ENCODE assay signal across 8 mouse cellular contexts in genomic region chr4:124741376-124742343, GRCm38 (mm10). TPM values are rescaled to one million over a fixed set of nuclear protein-coding genes. Genes with fewer than 3 reads are reported as not detected.
DNase-seq lines count a peak whose midpoint lies in the region; ATAC-seq and TF ChIP-seq lines count a peak whose summit lies in the region.

TSS of gene Inpp5b (plus strand) at chr4:124741850.

- 19% methylated on average over 25 of the region's 25 CpGs for WGBS in forebrain, embryonic 12.5 days
- WGBS in heart, embryonic 16.5 days = 14% methylated on average over 25 of the region's 25 CpGs
- 14% methylated on average over 25 of the region's 25 CpGs for WGBS in liver, embryonic 13.5 days (ENCODE audit: insufficient replicate concordance)
- WGBS in stomach, embryonic 15.5 days = 12% methylated on average over 25 of the region's 25 CpGs

- H3K4me1 ChIP-seq in ES-Bruce4 (ENCODE audit: control insufficient read depth, insufficient read depth, low read length) = no peaks in the 10 kb centered on the region
- H3K4me1 ChIP-seq in forebrain, embryonic 12.5 days = peaks cover 16% of the 10 kb centered on the region
- H3K4me1 ChIP-seq in heart, embryonic 16.5 days (ENCODE audit: control insufficient read depth, insufficient read depth, low read length) = peaks cover 7% of the 10 kb centered on the region; the same call in 1 of the 2 replicates
- peaks cover 37% of the 10 kb centered on the region for H3K4me1 ChIP-seq in liver, embryonic 13.5 days (replicated peaks)
- peaks cover 4% of the 10 kb centered on the region; the same call in 1 of the 2 replicates for H3K4me1 ChIP-seq in stomach, embryonic 15.5 days

- TF ChIP-seq CTCF in ES-Bruce4 (IDR thresholded peaks at IDR 0.05; ENCODE audit: low read depth, low read length) = no peak

- ATAC-seq in forebrain, embryonic 12.5 days (ENCODE audit: low FRiP score) = peak; percentile 89
- peak; percentile 91 for ATAC-seq in heart, embryonic 16.5 days (replicated peaks; ENCODE audit: extremely low read depth, insufficient read depth, low FRiP score)
- ATAC-seq in liver, embryonic 13.5 days (ENCODE audit: low read depth) = peak; percentile 79
- ATAC-seq in stomach, embryonic 15.5 days (ENCODE audit: insufficient read depth, low FRiP score, low read depth) = peak; percentile 89

- no peak for TF ChIP-seq POLR2A in ES-Bruce4 (IDR thresholded peaks at IDR 0.05; ENCODE audit: insufficient read depth, low read length)

- H3K4me3 ChIP-seq in ES-Bruce4 (ENCODE audit: low read depth, low read length) = peak within 1 kb of the TSS; percentile 85
- peak within 1 kb of the TSS; percentile 58 for H3K4me3 ChIP-seq in forebrain, embryonic 12.5 days (replicated peaks)
- peak within 1 kb of the TSS; percentile 56 for H3K4me3 ChIP-seq in heart, embryonic 16.5 days (ENCODE audit: low read length)
- peak within 1 kb of the TSS; percentile 59 for H3K4me3 ChIP-seq in liver, embryonic 13.5 days (replicated peaks)
- peak within 1 kb of the TSS; percentile 67 for H3K4me3 ChIP-seq in stomach, embryonic 15.5 days (replicated peaks)

- no peaks in the 10 kb centered on the region for H3K36me3 ChIP-seq in ES-Bruce4 (ENCODE audit: control insufficient read depth, insufficient read depth, low read length, poor library complexity, severe bottlenecking)
- 0 out of 2 replicates have a peak, but pooled peaks cover 3% of the 10 kb centered on the region for H3K36me3 ChIP-seq in forebrain, embryonic 12.5 days (replicated peaks)
- H3K36me3 ChIP-seq in heart, embryonic 16.5 days (ENCODE audit: control insufficient read depth, insufficient read depth) = no peaks in the 10 kb centered on the region
- no peaks in the 10 kb centered on the region for H3K36me3 ChIP-seq in liver, embryonic 13.5 days
- no peaks in the 10 kb centered on the region for H3K36me3 ChIP-seq in stomach, embryonic 15.5 days

- H3K27me3 ChIP-seq in ES-Bruce4 (ENCODE audit: control insufficient read depth, insufficient read depth, low read length, poor library complexity, severe bottlenecking) = no peaks in the 10 kb centered on the region
- no peaks in the 10 kb centered on the region for H3K27me3 ChIP-seq in forebrain, embryonic 12.5 days
- H3K27me3 ChIP-seq in heart, embryonic 16.5 days (ENCODE audit: control insufficient read depth, insufficient read depth, low read length) = no peaks in the 10 kb centered on the region
- no peaks in the 10 kb centered on the region for H3K27me3 ChIP-seq in liver, embryonic 13.5 days
- H3K27me3 ChIP-seq in stomach, embryonic 15.5 days (replicated peaks) = no peaks in the 10 kb centered on the region

- H3K9ac ChIP-seq in ES-Bruce4 (ENCODE audit: low read depth, poor library complexity, severe bottlenecking) = peak within 1 kb of the TSS; percentile 50
- peak within 1 kb of the TSS; percentile 67 for H3K9ac ChIP-seq in forebrain, embryonic 12.5 days
- H3K9ac ChIP-seq in heart, embryonic 16.5 days (ENCODE audit: low read length) = peak within 1 kb of the TSS; percentile 75
- peak within 1 kb of the TSS; percentile 67 for H3K9ac ChIP-seq in liver, embryonic 13.5 days
- H3K9ac ChIP-seq in stomach, embryonic 15.5 days = peak within 1 kb of the TSS; percentile 54

- TF ChIP-seq EP300 in ES-Bruce4 (IDR thresholded peaks at IDR 0.05; ENCODE audit: insufficient read depth, low read depth, low read length) = no peak

- H3K27ac ChIP-seq in ES-Bruce4 (ENCODE audit: insufficient read depth, low read length) = no peak within 1 kb of the TSS
- no peak within 1 kb of the TSS for H3K27ac ChIP-seq in forebrain, embryonic 12.5 days
- peak within 1 kb of the TSS; percentile 28; the same call in 1 of the 2 replicates for H3K27ac ChIP-seq in heart, embryonic 16.5 days (ENCODE audit: low read length)
- no peak within 1 kb of the TSS for H3K27ac ChIP-seq in liver, embryonic 13.5 days
- H3K27ac ChIP-seq in stomach, embryonic 15.5 days = peak within 1 kb of the TSS; percentile 36

- H3K9me3 ChIP-seq in ES-Bruce4 (replicated peaks; ENCODE audit: control insufficient read depth, insufficient read depth, low read length, poor library complexity, severe bottlenecking) = no peaks in the 10 kb centered on the region
- no peaks in the 10 kb centered on the region for H3K9me3 ChIP-seq in forebrain, embryonic 12.5 days
- H3K9me3 ChIP-seq in heart, embryonic 16.5 days (replicated peaks; ENCODE audit: control insufficient read depth, low read length) = no peaks in the 10 kb centered on the region
- H3K9me3 ChIP-seq in liver, embryonic 13.5 days (replicated peaks) = no peaks in the 10 kb centered on the region
- no peaks in the 10 kb centered on the region for H3K9me3 ChIP-seq in stomach, embryonic 15.5 days

- peak within 1 kb of the TSS; percentile 71 for H3K4me2 ChIP-seq in forebrain, embryonic 12.5 days
- peak within 1 kb of the TSS; percentile 79 for H3K4me2 ChIP-seq in heart, embryonic 16.5 days (ENCODE audit: low read depth, low read length)
- H3K4me2 ChIP-seq in liver, embryonic 13.5 days = peak within 1 kb of the TSS; percentile 67
- peak within 1 kb of the TSS; percentile 73 for H3K4me2 ChIP-seq in stomach, embryonic 15.5 days

- peak; percentile 53 for DNase-seq in c-Kit-positive CD71-positive TER-119-positive erythroid progenitor cells, embryonic 14.5 days (ENCODE audit: low spot score)
- peak; percentile 88 to 93 for DNase-seq in kidney, postnatal 25 days
- DNase-seq in liver, embryonic 13.5 days = peak; percentile 63
- peak; percentile 73 for DNase-seq in neural tube, embryonic 10.5 days (ENCODE audit: extremely low spot score, low spot score)

RNA-seq across cellular contexts. Expression of gene Inpp5b, which starts in this region (rescaled TPM):
- 21.7 and 27.0 TPM in 2 replicates for polyA plus RNA-seq in ES-Bruce4 (2011; ENCODE audit: insufficient read depth, insufficient read length, low read depth, missing spikeins)
- polyA plus RNA-seq in forebrain, embryonic 12.5 days (2016; fragmentation: Nextera tagmentation; extraction: Ambion mirVana) = 23.8 and 31.9 TPM in 2 replicates
- polyA plus RNA-seq in heart, embryonic 16.5 days (2015; fragmentation: Nextera tagmentation; extraction: Ambion mirVana) = 16.3 and 16.8 TPM in 2 replicates
- polyA plus RNA-seq in liver, embryonic 13.5 days (2015; fragmentation: Nextera tagmentation; extraction: Ambion mirVana) = 43.2 and 49.7 TPM in 2 replicates
- 27.1 and 31.6 TPM in 2 replicates for polyA plus RNA-seq in stomach, embryonic 15.5 days (2015; fragmentation: Nextera tagmentation; extraction: Ambion mirVana)

Comparison
In these comparisons a context has a peak if more than half of its experiments do, and no peak if none do; other contexts are left out.
1. H3K27ac ChIP-seq: peak in heart, embryonic 16.5 days (single experiment) and stomach, embryonic 15.5 days (single experiment); none in ES-Bruce4 (single experiment), forebrain, embryonic 12.5 days (single experiment) and liver, embryonic 13.5 days (single experiment).
2. Peak in every context shown above with its lines, with median percentiles within 50 percentile points of each other: H3K4me3 ChIP-seq, H3K9ac ChIP-seq, DNase-seq, ATAC-seq and H3K4me2 ChIP-seq.